Mouse (Mus musculus) embryonic fibroblast, embryonic 13.5 days (primary cell): Measurements from ENCODE around the gene Ccdc85b. TPM values are rescaled to one million over a fixed set of nuclear protein-coding genes. Genes with fewer than 3 reads are reported as not detected.

Experiments
- H3K27ac ChIP-seq: 2 replicates; pipeline ENCODE4 v1.5.1; 2012; ENCODE audit warnings: low read length, control low read depth, inconsistent platforms; ENCODE audit not compliant: insufficient read depth
- H3K4me1 ChIP-seq: 2 replicates; pipeline ENCODE4 v1.6.1; 2011; ENCODE audit warnings: low read length; ENCODE audit not compliant: control insufficient read depth, insufficient read depth
- H3K4me3 ChIP-seq: 2 replicates; pipeline ENCODE4 v1.5.1; 2011; ENCODE audit warnings: mild to moderate bottlenecking, control low read depth, low read length; ENCODE audit not compliant: insufficient read depth
- CTCF ChIP-seq: IDR thresholded peaks from 2 replicates; pipeline ENCODE4 v1.5.1; 2011; ENCODE audit warnings: mild to moderate bottlenecking, control low read depth, low read length, moderate library complexity, borderline replicate concordance; ENCODE audit not compliant: insufficient read depth
- POLR2A ChIP-seq: IDR thresholded peaks from 2 replicates; pipeline ENCODE4 v1.6.1; 2011; ENCODE audit warnings: low read depth, mild to moderate bottlenecking, control low read depth, low read length, moderate library complexity
- polyA plus RNA-seq: library from polyadenylated mRNA; stranded (reverse); fragments of >200 nt; gene quantifications from 2 replicates; pipeline ENCODE4 v1.2.4, GENCODE M21; 2011; ENCODE audit warnings: low read depth; ENCODE audit not compliant: missing spikeins, insufficient read length

The Ccdc85b gene
- polyA plus RNA-seq, 1 experiment = 3.0 TPM

- H3K4me1 ChIP-seq = no peaks in the 10 kb centered on the region
- TF ChIP-seq CTCF = no peak
- H3K27ac ChIP-seq = no peak overlapping the region
- H3K4me3 ChIP-seq = no peak overlapping the region
These were observed 35.4 kb downstream of the Ccdc85b start for GRCm38 (mm10) chr19:5422267-5422666.

GRCm38 (mm10) chr19:5421784-5422183 is 35.9 kb downstream of the Ccdc85b start:
- Histone ChIP-seq H3K27ac (no peak overlapping the region), H3K4me3 (no peak overlapping the region), H3K4me1 (no peaks in the 10 kb centered on the region)
- TF ChIP-seq POLR2A (no peak), CTCF (no peak)

- Histone ChIP-seq H3K4me3 (no peak overlapping the region), H3K27ac (no peak overlapping the region)
- TF ChIP-seq POLR2A (no peak), CTCF (no peak)
These were observed 37.1 kb downstream of the Ccdc85b start for GRCm38 (mm10) chr19:5420579-5420978.

GRCm38 (mm10) chr19:5419630-5420029 is 38.1 kb downstream of the Ccdc85b start:
- Histone ChIP-seq H3K27ac (no peak overlapping the region), H3K4me3 (no peak overlapping the region), H3K4me1 (no peaks in the 10 kb centered on the region)
- no peak for TF ChIP-seq POLR2A
- TF ChIP-seq CTCF = no peak

More at GRCm38 (mm10) chr19:5420579-5420978, 37.1 kb downstream of the Ccdc85b start:
- H3K4me1 ChIP-seq = no peaks in the 10 kb centered on the region

- TF ChIP-seq CTCF (no peak), POLR2A (no peak)
- Histone ChIP-seq H3K4me1 (no peaks in the 10 kb centered on the region), H3K4me3 (no peak overlapping the region), H3K27ac (no peak overlapping the region)
These were observed 38.8 kb downstream of the Ccdc85b start for GRCm38 (mm10) chr19:5418750-5419466.

GRCm38 (mm10) chr19:5414534-5414957 is 43.1 kb downstream of the Ccdc85b start:
- no peaks in the 10 kb centered on the region for H3K4me1 ChIP-seq
- H3K27ac ChIP-seq = no peak overlapping the region
- H3K4me3 ChIP-seq = no peak overlapping the region
- TF ChIP-seq POLR2A = no peak
- TF ChIP-seq CTCF = no peak

GRCm38 (mm10) chr19:5413840-5414239 is 43.9 kb downstream of the Ccdc85b start:
- Histone ChIP-seq H3K27ac (no peak overlapping the region), H3K4me3 (no peak overlapping the region), H3K4me1 (no peaks in the 10 kb centered on the region)
- TF ChIP-seq POLR2A = no peak
- TF ChIP-seq CTCF = no peak

GRCm38 (mm10) chr19:5411961-5412360 is 45.7 kb downstream of the Ccdc85b start:
- Histone ChIP-seq H3K27ac (no peak overlapping the region), H3K4me3 (no peak overlapping the region), H3K4me1 (no peaks in the 10 kb centered on the region)
- TF ChIP-seq CTCF (no peak), POLR2A (no peak)

GRCm38 (mm10) chr19:5410641-5411040 is 47.1 kb downstream of the Ccdc85b start:
- H3K4me1 ChIP-seq = peaks cover 4% of the 10 kb centered on the region; the same call in 1 of the 2 replicates
- TF ChIP-seq CTCF (no peak), POLR2A (no peak)
- no peak overlapping the region for H3K27ac ChIP-seq
- no peak overlapping the region for H3K4me3 ChIP-seq

- Histone ChIP-seq H3K4me3 (no peak overlapping the region), H3K27ac (no peak overlapping the region), H3K4me1 (peaks cover 4% of the 10 kb centered on the region; the same call in 1 of the 2 replicates)
- TF ChIP-seq POLR2A = no peak
- TF ChIP-seq CTCF = no peak
These were observed 48.6 kb downstream of the Ccdc85b start for GRCm38 (mm10) chr19:5409068-5409467.
